Mouse (Mus musculus) CH12.LX (cell line): ENCODE data around the gene Hist2h2ac. TPM values are rescaled to one million over a fixed set of nuclear protein-coding genes. Genes with fewer than 3 reads are reported as not detected.

Experiments
- DNase-seq: peaks from one replicate; pipeline ENCODE4 v3.0.0-alpha.2; 2013; ENCODE audit errors: extremely low read depth
- H3K27ac ChIP-seq: 2 replicates; pipeline ENCODE4 v1.5.1; 2012; ENCODE audit warnings: low read depth, mild to moderate bottlenecking, control low read depth, moderate library complexity; ENCODE audit not compliant: insufficient read depth
- H3K27me3 ChIP-seq: replicated peaks from 2 replicates; pipeline ENCODE3; 2012; ENCODE audit warnings: inconsistent platforms
- H3K36me3 ChIP-seq, 2 experiments: replicated peaks in 1 of 2; 2 replicates each; pipeline versions ENCODE3 to v1.6.1; 2012; ENCODE audit warnings: inconsistent platforms in 1 of 2, low read length in 1 of 2, mild to moderate bottlenecking in 1 of 2, mixed read lengths in 1 of 2, moderate library complexity in 1 of 2; ENCODE audit not compliant: control insufficient read depth in 1 of 2, insufficient read depth in 1 of 2
- H3K4me1 ChIP-seq, 2 experiments: 2 replicates each; pipeline ENCODE4 v1.6.1; 2012; ENCODE audit warnings: inconsistent platforms in 1 of 2, moderate library complexity in 1 of 2; ENCODE audit not compliant: insufficient read depth in 2 of 2, control insufficient read depth in 1 of 2
- H3K4me2 ChIP-seq: 2 replicates; pipeline ENCODE4 v1.6.1; 2012; ENCODE audit warnings: low read depth, mild to moderate bottlenecking, control low read depth; ENCODE audit not compliant: poor library complexity, insufficient read depth, severe bottlenecking
- H3K4me3 ChIP-seq, 3 experiments: fragments of 150-350 bp in 1 of 3; sonication (generic) in 1 of 3; replicated peaks in 1 of 3; 2 replicates each; pipeline versions ENCODE3 to v1.5.1; 2011 to 2012; ENCODE audit warnings: low read depth in 2 of 3, low read length in 2 of 3, mild to moderate bottlenecking in 2 of 3, moderate library complexity in 2 of 3, control low read depth in 1 of 3, improper control_type of control experiment in 1 of 3, inconsistent platforms in 1 of 3, mixed read lengths in 1 of 3; ENCODE audit not compliant: poor library complexity in 1 of 3
- H3K79me2 ChIP-seq: replicated peaks from 2 replicates; pipeline ENCODE4 v1.6.1; 2012; ENCODE audit warnings: mild to moderate bottlenecking, moderate library complexity; ENCODE audit not compliant: control insufficient read depth, poor library complexity, insufficient read depth, severe bottlenecking; ENCODE audit errors: extremely low read depth
- H3K9ac ChIP-seq: 2 replicates; pipeline ENCODE4 v1.6.1; 2012; ENCODE audit warnings: low read depth, mild to moderate bottlenecking, control low read depth, moderate library complexity; ENCODE audit not compliant: insufficient read depth
- H3K9me3 ChIP-seq: replicated peaks from 2 replicates; pipeline ENCODE3; 2012; ENCODE audit warnings: low read length, inconsistent platforms, mixed read lengths
- BHLHE40 ChIP-seq: IDR thresholded peaks from 2 replicates; pipeline ENCODE4 v1.6.1; 2011; ENCODE audit warnings: mild to moderate bottlenecking, low read depth, low read length, improper control_type of control experiment
- CHD1 ChIP-seq: IDR thresholded peaks from 2 replicates; pipeline ENCODE4 v1.6.1; 2012; ENCODE audit warnings: low read depth, low read length, improper control_type of control experiment, inconsistent platforms
- CHD2 ChIP-seq: IDR thresholded peaks from 2 replicates; pipeline ENCODE4 v1.6.1; 2011; ENCODE audit warnings: low read length, improper control_type of control experiment
- CTCF ChIP-seq, 2 experiments: IDR thresholded peaks in 1 of 2; conservative IDR thresholded peaks in 1 of 2; 2 replicates each; pipeline ENCODE4 v1.5.1; 2011 to 2012; ENCODE audit warnings: low read depth in 2 of 2, low read length in 2 of 2, improper control_type of control experiment in 1 of 2, inconsistent platforms in 1 of 2, mild to moderate bottlenecking in 1 of 2, moderate library complexity in 1 of 2
- E2F4 ChIP-seq: IDR thresholded peaks from 2 replicates; pipeline ENCODE4 v1.6.1; 2011; ENCODE audit warnings: low read depth, low read length, improper control_type of control experiment; ENCODE audit not compliant: insufficient replicate concordance
- ELF1 ChIP-seq: IDR thresholded peaks from 2 replicates; pipeline ENCODE4 v1.6.1; 2014; ENCODE audit warnings: low read depth, mild to moderate bottlenecking, inconsistent platforms, low read length, improper control_type of control experiment
- EP300 ChIP-seq: IDR thresholded peaks from 2 replicates; pipeline ENCODE4 v1.6.1; 2011; ENCODE audit warnings: low read length, improper control_type of control experiment
- ETS1 ChIP-seq: conservative IDR thresholded peaks from 2 replicates; pipeline ENCODE4 v1.6.1; 2012; ENCODE audit warnings: low read depth, mild to moderate bottlenecking, inconsistent platforms, low read length, improper control_type of control experiment, moderate library complexity
- GABPA ChIP-seq: IDR thresholded peaks from 2 replicates; pipeline ENCODE4 v1.6.1; 2012; ENCODE audit warnings: low read depth, low read length, improper control_type of control experiment, inconsistent platforms; ENCODE audit not compliant: insufficient replicate concordance
- IRF4 ChIP-seq: IDR thresholded peaks from 2 replicates; pipeline ENCODE4 v1.6.1; 2014; ENCODE audit warnings: low read depth, mild to moderate bottlenecking, inconsistent platforms, low read length, improper control_type of control experiment
- JUN ChIP-seq: IDR thresholded peaks from 2 replicates; pipeline ENCODE4 v1.6.1; 2011; ENCODE audit warnings: low read depth, mild to moderate bottlenecking, low read length, improper control_type of control experiment, moderate library complexity; ENCODE audit not compliant: insufficient read depth
- JUND ChIP-seq: conservative IDR thresholded peaks from 2 replicates; pipeline ENCODE4 v1.6.1; 2011; ENCODE audit warnings: low read depth, low read length, improper control_type of control experiment
- MAX ChIP-seq: IDR thresholded peaks from 2 replicates; pipeline ENCODE4 v1.6.1; 2011; ENCODE audit warnings: low read length, improper control_type of control experiment
- MAZ ChIP-seq: IDR thresholded peaks from 2 replicates; pipeline ENCODE4 v1.6.1; 2012; ENCODE audit warnings: low read depth, mild to moderate bottlenecking, inconsistent platforms, low read length, improper control_type of control experiment, moderate library complexity
- MEF2A ChIP-seq: IDR thresholded peaks from 2 replicates; pipeline ENCODE4 v1.6.1; 2014; ENCODE audit warnings: low read depth, mild to moderate bottlenecking, inconsistent platforms, low read length, improper control_type of control experiment, borderline replicate concordance
- MXI1 ChIP-seq: IDR thresholded peaks from 2 replicates; pipeline ENCODE4 v1.6.1; 2011; ENCODE audit warnings: mild to moderate bottlenecking, low read depth, low read length, improper control_type of control experiment
- MYC ChIP-seq: IDR thresholded peaks from 2 replicates; pipeline ENCODE4 v1.6.1; 2011; ENCODE audit warnings: low read depth, mild to moderate bottlenecking, improper control_type of control experiment, low read length
- NELFE ChIP-seq: IDR thresholded peaks from 2 replicates; pipeline ENCODE4 v1.6.1; 2011; ENCODE audit warnings: low read depth, low read length, improper control_type of control experiment
- NRF1 ChIP-seq: IDR thresholded peaks from 2 replicates; pipeline ENCODE4 v1.6.1; 2014; ENCODE audit warnings: low read depth, mild to moderate bottlenecking, inconsistent platforms, low read length, improper control_type of control experiment, moderate library complexity
- PAX5 ChIP-seq: IDR thresholded peaks from 2 replicates; pipeline ENCODE4 v1.6.1; 2012; ENCODE audit warnings: low read length, inconsistent platforms, mixed read lengths
- POLR2A ChIP-seq: IDR thresholded peaks from 2 replicates; pipeline ENCODE4 v1.6.1; 2011; ENCODE audit warnings: low read depth, mild to moderate bottlenecking, improper control_type of control experiment, low read length
- POLR2AphosphoS2 ChIP-seq: IDR thresholded peaks from 2 replicates; pipeline ENCODE4 v1.6.1; 2011; ENCODE audit warnings: low read depth, low read length, improper control_type of control experiment
- RCOR1 ChIP-seq: conservative IDR thresholded peaks from 2 replicates; pipeline ENCODE4 v1.6.1; 2012; ENCODE audit warnings: low read depth, mild to moderate bottlenecking, inconsistent platforms, low read length, improper control_type of control experiment
- SIN3A ChIP-seq: IDR thresholded peaks from 2 replicates; pipeline ENCODE4 v1.6.1; 2012; ENCODE audit warnings: low read length, improper control_type of control experiment, inconsistent platforms
- SMC3 ChIP-seq: IDR thresholded peaks from 2 replicates; pipeline ENCODE4 v1.6.1; 2011; ENCODE audit warnings: low read depth, low read length, improper control_type of control experiment
- TBP ChIP-seq: conservative IDR thresholded peaks from 2 replicates; pipeline ENCODE4 v1.6.1; 2011; ENCODE audit warnings: low read depth, low read length, improper control_type of control experiment
- TCF12 ChIP-seq: IDR thresholded peaks from 2 replicates; pipeline ENCODE4 v1.6.1; 2014; ENCODE audit warnings: low read depth, mild to moderate bottlenecking, inconsistent platforms, low read length, improper control_type of control experiment
- UBTF ChIP-seq: IDR thresholded peaks from 2 replicates; pipeline ENCODE4 v1.6.1; 2012; ENCODE audit warnings: low read depth, mild to moderate bottlenecking, inconsistent platforms, low read length, improper control_type of control experiment, moderate library complexity
- USF1 ChIP-seq: IDR thresholded peaks from 2 replicates; pipeline ENCODE4 v1.6.1; 2014; ENCODE audit warnings: low read depth, mild to moderate bottlenecking, inconsistent platforms, low read length, improper control_type of control experiment
- USF2 ChIP-seq: conservative IDR thresholded peaks from 2 replicates; pipeline ENCODE4 v1.6.1; 2011; ENCODE audit warnings: low read depth, low read length, improper control_type of control experiment
- ZC3H11A ChIP-seq: IDR thresholded peaks from 2 replicates; pipeline ENCODE4 v1.6.1; 2012; ENCODE audit warnings: low read depth, mild to moderate bottlenecking, inconsistent platforms, low read length, improper control_type of control experiment
- ZKSCAN1 ChIP-seq: IDR thresholded peaks from 2 replicates; pipeline ENCODE4 v1.6.1; 2012; ENCODE audit warnings: low read depth, inconsistent platforms, low read length, improper control_type of control experiment, borderline replicate concordance
- ZMIZ1 ChIP-seq: IDR thresholded peaks from 2 replicates; pipeline ENCODE4 v1.6.1; 2012; ENCODE audit warnings: low read depth, mild to moderate bottlenecking, inconsistent platforms, low read length, improper control_type of control experiment
- ZNF384 ChIP-seq: IDR thresholded peaks from 2 replicates; pipeline ENCODE4 v1.6.1; 2012; ENCODE audit warnings: low read depth, low read length, improper control_type of control experiment, inconsistent platforms
- dilution Hi-C: fragments of 300-500 bp; cut with MboI; formaldehyde crosslinking; loops from 2 replicates; pipeline ENCODE4 v1.14.3; 2020; ENCODE audit warnings: low sequenced_read_pairs; ENCODE audit not compliant: extremely low pct_unique_long_range_greater_than_20kb, extremely low pct_ligation_motif_present
- in situ Hi-C: fragments of 300-500 bp; cut with MboI; formaldehyde crosslinking; loops from 3 replicates; pipeline ENCODE4 v1.14.3; 2019; ENCODE audit warnings: low sequenced_read_pairs, low pct_ligation_motif_present, low pct_unique_long_range_greater_than_20kb, mixed read lengths
- polyA plus RNA-seq: library from polyadenylated mRNA; unstranded; fragments of >175 nt; gene quantifications from 2 replicates; pipeline ENCODE4 v1.2.1, GENCODE M21; 2012; ENCODE audit warnings: low read depth; ENCODE audit not compliant: insufficient read length
- total RNA-seq, 2 experiments: library from RNA; depleted of rRNA; stranded (reverse); fragments of 300-350 nt in 1 of 2; fragments of >200 nt in 1 of 2; gene quantifications; 2 replicates each; pipeline ENCODE4 v1.2.3; 2012 to 2014

Gene Hist2h2ac
- total and polyA plus RNA-seq, 3 experiments = 1.5 to 1,185 (median 53.9) TPM

- dilution Hi-C loops = no loop called here
- Histone ChIP-seq H3K27me3 (no peaks in the 10 kb centered on the region), H3K27ac (no peak overlapping the region), H3K9ac (no peak overlapping the region), H3K36me3 (no peaks in the 10 kb centered on the region), H3K4me3 (no peak overlapping the region), H3K4me2 (no peak overlapping the region), H3K79me2 (no peaks in the 10 kb centered on the region), H3K4me1 (peaks cover 8 to 38% of the 10 kb centered on the region in 2 experiments), H3K9me3 (no peaks in the 10 kb centered on the region)
- TF ChIP-seq JUN = no peak
- no peak for TF ChIP-seq CHD2
- TF ChIP-seq ZC3H11A = no peak
- TF ChIP-seq ZKSCAN1 = no peak
- no peak for TF ChIP-seq E2F4
- 0 out of 2 replicates have a peak, but pooled peaks have one; percentile 13 for TF ChIP-seq BHLHE40
- no peak for TF ChIP-seq MXI1
- no peak for TF ChIP-seq GABPA
- TF ChIP-seq RCOR1 = no peak
- TF ChIP-seq JUND = no peak
- TF ChIP-seq USF1 = no peak
- no peak for TF ChIP-seq MYC
- no peak for TF ChIP-seq SMC3
- TF ChIP-seq MEF2A = 0 out of 2 replicates have a peak, but pooled peaks have one; percentile 18
- TF ChIP-seq ETS1 = no peak
- no peak for TF ChIP-seq POLR2AphosphoS2
- no peak for TF ChIP-seq MAX
- no peak for TF ChIP-seq ELF1
- no peak for TF ChIP-seq USF2
- no peak for TF ChIP-seq ZMIZ1
- TF ChIP-seq EP300 = peak; percentile 53; the same call in 1 of the 2 replicates
- no peak for TF ChIP-seq PAX5
- no peak for TF ChIP-seq MAZ
- no peak for TF ChIP-seq NRF1
- TF ChIP-seq TCF12 = no peak
- no peak for TF ChIP-seq UBTF
- no peak for TF ChIP-seq TBP
- TF ChIP-seq NELFE = no peak
- TF ChIP-seq POLR2A = no peak
- no peak for TF ChIP-seq SIN3A
- TF ChIP-seq CTCF (conservative IDR thresholded peaks at IDR 0.05 in 1 of 2, IDR thresholded peaks at IDR 0.05 in 1 of 2; ENCODE audit: low read depth in 2 of 2, low read length in 2 of 2) = no peak
- TF ChIP-seq IRF4 = 0 out of 2 replicates have a peak, but pooled peaks have one; percentile 24
- no peak for TF ChIP-seq CHD1
- TF ChIP-seq ZNF384 = peak; percentile 35; the same call in 1 of the 2 replicates
- no peak for DNase-seq
- in situ Hi-C loops = no loop called here
Observed at GRCm38 (mm10) chr3:96257190-96257589, 36.5 kb upstream of the Hist2h2ac start.
